Mouse (Mus musculus): ENCODE data around the gene Anapc11.

- TF ChIP-seq TCF12 (IDR thresholded peaks at IDR 0.05; ENCODE audit: low read depth, low read length): no peak
- TF ChIP-seq CTCF (conservative IDR thresholded peaks at IDR 0.05 in 1 of 2, IDR thresholded peaks at IDR 0.05 in 1 of 2; ENCODE audit: low read depth in 2 of 2, low read length in 2 of 2): no peak
- TF ChIP-seq MEF2A (IDR thresholded peaks at IDR 0.05; ENCODE audit: borderline replicate concordance, low read depth, low read length): no peak
- TF ChIP-seq POLR2AphosphoS2 (IDR thresholded peaks at IDR 0.05; ENCODE audit: low read depth, low read length): no peak
- no peak for TF ChIP-seq POLR2A (IDR thresholded peaks at IDR 0.05; ENCODE audit: low read depth, low read length)
- TF ChIP-seq KAT2A (IDR thresholded peaks at IDR 0.05; ENCODE audit: insufficient replicate concordance, low read length): no peak
- no peak for TF ChIP-seq ZC3H11A (IDR thresholded peaks at IDR 0.05; ENCODE audit: low read depth, low read length)
- no peak for TF ChIP-seq IRF4 (IDR thresholded peaks at IDR 0.05; ENCODE audit: low read depth, low read length)
Measured at GRCm38 (mm10) chr11:120615606-120616203, 17.5 kb downstream of the Anapc11 start.

All from CH12.LX (cell line).